Mouse (Mus musculus): ENCODE measurements around the gene Gm20708.

Gm20708 gene

DNA sequence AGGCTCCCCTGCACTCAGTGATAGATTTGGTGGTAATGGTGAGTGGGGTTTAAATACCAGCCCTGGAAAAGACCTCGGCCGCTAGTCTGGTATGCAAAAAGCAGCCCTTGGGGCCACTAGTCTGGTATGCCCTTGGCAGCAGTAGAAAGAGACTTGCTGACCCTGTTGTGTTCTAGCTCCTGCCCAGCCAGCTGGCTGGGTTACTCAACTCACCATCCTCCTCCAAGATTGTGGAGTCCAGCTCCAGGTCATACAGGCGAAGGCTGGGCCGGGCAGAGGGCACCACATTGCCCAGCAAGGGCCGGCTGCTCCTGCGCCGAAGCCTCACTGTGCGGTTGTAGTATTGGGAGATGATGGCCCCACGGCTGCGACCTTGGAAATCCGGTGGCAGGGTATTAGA lies 31.4 kb upstream of the Gm20708 start:
- no peaks in the 10 kb centered on the region for H3K9me3 ChIP-seq (ENCODE audit: low read length)
- peaks cover 58% of the 10 kb centered on the region for H3K4me1 ChIP-seq (replicated peaks; ENCODE audit: low read depth, low read length)
- peaks cover 62% of the 10 kb centered on the region for H3K36me3 ChIP-seq (ENCODE audit: insufficient read depth, low read length)
- TF ChIP-seq POU5F1 (IDR thresholded peaks at IDR 0.05; ENCODE audit: borderline replicate concordance, low read length), result no peak
- TF ChIP-seq NANOG (IDR thresholded peaks at IDR 0.05; ENCODE audit: borderline replicate concordance, low read length), result no peak
- no peak for TF ChIP-seq CTCF (conservative IDR thresholded peaks at IDR 0.05; ENCODE audit: low read length)
- H3K27me3 ChIP-seq (ENCODE audit: insufficient read depth, low read length), result 0 out of 2 replicates have a peak, but pooled peaks cover 2% of the 10 kb centered on the region
- H3K4me3 ChIP-seq (replicated peaks; ENCODE audit: low read length), result peak overlapping the region; percentile 87; the same call in 1 of the 2 replicates

- H3K4me3 ChIP-seq (replicated peaks; ENCODE audit: low read length), result peak overlapping the region; percentile 87
- no peak for TF ChIP-seq NANOG (IDR thresholded peaks at IDR 0.05; ENCODE audit: borderline replicate concordance, low read length)
- TF ChIP-seq POU5F1 (IDR thresholded peaks at IDR 0.05; ENCODE audit: borderline replicate concordance, low read length), result no peak
- TF ChIP-seq CTCF (conservative IDR thresholded peaks at IDR 0.05; ENCODE audit: low read length), result no peak
- H3K9me3 ChIP-seq (ENCODE audit: low read length), result no peaks in the 10 kb centered on the region
- H3K27me3 ChIP-seq (ENCODE audit: insufficient read depth, low read length), result peaks cover 5% of the 10 kb centered on the region; the same call in 1 of the 2 replicates
- peaks cover 67% of the 10 kb centered on the region for H3K4me1 ChIP-seq (replicated peaks; ENCODE audit: low read depth, low read length)
- H3K36me3 ChIP-seq (ENCODE audit: insufficient read depth, low read length), result peaks cover 53% of the 10 kb centered on the region
Measured at GRCm38 (mm10) chr11:117778851-117779433, 30.5 kb upstream of the Gm20708 start.

- TF ChIP-seq NANOG (IDR thresholded peaks at IDR 0.05; ENCODE audit: borderline replicate concordance, low read length) (no peak), POU5F1 (IDR thresholded peaks at IDR 0.05; ENCODE audit: borderline replicate concordance, low read length) (no peak), CTCF (conservative IDR thresholded peaks at IDR 0.05; ENCODE audit: low read length) (no peak)
- Histone ChIP-seq H3K36me3 (ENCODE audit: insufficient read depth, low read length) (peaks cover 51% of the 10 kb centered on the region), H3K27me3 (ENCODE audit: insufficient read depth, low read length) (peaks cover 12% of the 10 kb centered on the region; the same call in 1 of the 2 replicates), H3K9me3 (ENCODE audit: low read length) (no peaks in the 10 kb centered on the region), H3K4me1 (replicated peaks; ENCODE audit: low read depth, low read length) (peaks cover 73% of the 10 kb centered on the region), H3K4me3 (replicated peaks; ENCODE audit: low read length) (peak overlapping the region; percentile 87)
Measured at GRCm38 (mm10) chr11:117779434-117780198, 29.9 kb upstream of the Gm20708 start.

DNA sequence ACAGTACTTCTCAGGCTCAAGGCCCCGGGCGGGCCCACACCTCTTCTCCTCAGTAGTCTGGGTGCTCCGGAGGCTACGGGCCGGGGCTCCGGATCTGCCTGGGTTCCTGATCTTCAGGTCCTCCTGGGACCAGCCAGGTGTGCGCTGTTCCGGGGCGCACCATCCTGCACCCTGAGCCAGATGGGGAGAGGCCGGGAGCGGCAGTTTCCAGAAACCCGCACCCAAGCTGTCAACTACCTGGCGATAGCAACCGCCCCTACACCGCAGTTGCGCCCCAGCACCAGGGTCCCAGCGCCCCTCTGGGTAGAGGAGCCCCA lies 29.3 kb upstream of the Gm20708 start:
- Histone ChIP-seq H3K27me3 (ENCODE audit: insufficient read depth, low read length) (peaks cover 12% of the 10 kb centered on the region; the same call in 1 of the 2 replicates), H3K9me3 (ENCODE audit: low read length) (no peaks in the 10 kb centered on the region), H3K4me1 (replicated peaks; ENCODE audit: low read depth, low read length) (peaks cover 79% of the 10 kb centered on the region), H3K36me3 (ENCODE audit: insufficient read depth, low read length) (peaks cover 51% of the 10 kb centered on the region), H3K4me3 (replicated peaks; ENCODE audit: low read length) (peak overlapping the region; percentile 87)
- TF ChIP-seq POU5F1 (IDR thresholded peaks at IDR 0.05; ENCODE audit: borderline replicate concordance, low read length), result no peak
- TF ChIP-seq NANOG (IDR thresholded peaks at IDR 0.05; ENCODE audit: borderline replicate concordance, low read length), result no peak

GRCm38 (mm10) chr11:117780582-117781111 lies 28.8 kb upstream of the Gm20708 start:
- no peak for TF ChIP-seq POU5F1 (IDR thresholded peaks at IDR 0.05; ENCODE audit: borderline replicate concordance, low read length)
- no peak for TF ChIP-seq CTCF (conservative IDR thresholded peaks at IDR 0.05; ENCODE audit: low read length)
- TF ChIP-seq NANOG (IDR thresholded peaks at IDR 0.05; ENCODE audit: borderline replicate concordance, low read length), result no peak
- no peaks in the 10 kb centered on the region for H3K9me3 ChIP-seq (ENCODE audit: low read length)
- peaks cover 80% of the 10 kb centered on the region for H3K4me1 ChIP-seq (replicated peaks; ENCODE audit: low read depth, low read length)
- H3K27me3 ChIP-seq (ENCODE audit: insufficient read depth, low read length), result peaks cover 12% of the 10 kb centered on the region; the same call in 1 of the 2 replicates
- peaks cover 49% of the 10 kb centered on the region for H3K36me3 ChIP-seq (ENCODE audit: insufficient read depth, low read length)
- peak overlapping the region; percentile 87 for H3K4me3 ChIP-seq (replicated peaks; ENCODE audit: low read length)

DNA sequence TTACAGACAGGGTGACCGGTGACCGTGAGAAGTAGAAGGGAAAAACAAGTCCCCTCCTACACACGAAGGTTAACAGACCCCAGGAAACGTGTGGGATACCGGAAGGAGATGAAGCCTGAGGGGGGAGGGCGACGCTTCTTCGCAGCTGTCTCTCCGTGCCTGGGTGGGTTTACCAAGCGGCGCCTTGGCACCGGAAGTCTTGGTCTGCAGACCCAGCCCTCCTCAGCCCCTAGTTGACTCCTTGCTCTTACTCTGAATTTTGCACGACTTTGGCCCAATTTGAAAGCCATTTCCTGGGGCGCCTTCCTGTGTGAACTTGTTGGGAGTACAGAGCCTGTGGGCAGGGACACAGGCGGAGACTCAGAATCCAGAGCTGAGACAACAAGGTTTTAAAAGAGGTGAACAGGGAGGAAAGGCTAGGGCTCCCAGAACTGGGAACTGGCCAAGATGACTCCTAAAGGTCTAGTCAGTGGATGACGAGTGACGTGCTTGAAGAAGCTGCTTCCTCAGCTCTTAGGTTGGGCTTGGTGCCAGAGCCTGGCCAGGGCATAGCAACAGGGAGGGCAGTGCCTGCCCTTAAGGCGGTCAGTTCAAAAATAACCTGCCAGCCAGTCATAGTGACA lies 28.2 kb upstream of the Gm20708 start:
- peaks cover 77% of the 10 kb centered on the region for H3K4me1 ChIP-seq (replicated peaks; ENCODE audit: low read depth, low read length)
- peaks cover 12% of the 10 kb centered on the region; the same call in 1 of the 2 replicates for H3K27me3 ChIP-seq (ENCODE audit: insufficient read depth, low read length)
- H3K36me3 ChIP-seq (ENCODE audit: insufficient read depth, low read length), result peaks cover 43% of the 10 kb centered on the region
- H3K9me3 ChIP-seq (ENCODE audit: low read length), result no peaks in the 10 kb centered on the region
- H3K4me3 ChIP-seq (replicated peaks; ENCODE audit: low read length), result peak overlapping the region; percentile 87
- TF ChIP-seq POU5F1 (IDR thresholded peaks at IDR 0.05; ENCODE audit: borderline replicate concordance, low read length), result no peak
- no peak for TF ChIP-seq CTCF (conservative IDR thresholded peaks at IDR 0.05; ENCODE audit: low read length)
- TF ChIP-seq NANOG (IDR thresholded peaks at IDR 0.05; ENCODE audit: borderline replicate concordance, low read length), result no peak

DNA sequence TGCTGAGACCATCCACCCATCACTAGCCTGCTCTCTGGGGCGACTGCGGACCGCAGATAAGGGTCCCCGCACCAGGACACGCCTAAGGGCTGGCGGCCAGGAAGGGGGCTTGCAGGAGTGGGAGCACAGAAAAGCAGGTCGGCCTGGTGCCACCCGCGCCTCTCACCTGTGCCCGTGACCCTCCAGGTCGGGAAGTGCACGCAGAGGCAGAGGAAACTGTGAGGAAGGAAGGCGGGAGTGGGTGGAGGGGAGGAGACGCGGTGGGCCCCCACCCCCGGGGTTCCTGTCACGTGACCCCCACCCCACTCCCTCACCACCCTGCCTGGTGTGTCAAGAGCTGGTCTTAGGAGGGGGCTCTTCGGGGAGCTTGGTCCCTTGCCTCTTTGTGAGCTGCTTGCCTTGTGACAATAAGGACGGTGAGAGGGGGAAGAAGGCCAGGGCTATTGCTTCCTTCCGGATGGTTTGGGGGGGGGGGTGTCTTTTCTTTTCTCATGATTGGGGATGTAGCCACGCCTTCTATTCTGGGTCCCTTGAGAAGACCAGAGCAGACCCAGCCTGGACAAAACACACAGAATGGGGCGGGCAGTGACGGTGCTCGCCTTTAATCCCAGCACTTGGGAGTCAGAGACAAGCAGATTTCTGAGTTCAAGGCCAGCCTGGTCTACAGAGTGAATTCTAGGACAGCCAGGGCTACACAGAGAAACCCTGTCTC lies 27.3 kb upstream of the Gm20708 start, which contains the start of the genes Tmc8 and Tmc6:
Gene Tmc8 (plus strand): TSS at position 84 of the 712 bp plus-strand sequence.
Gene Tmc6 (minus strand): TSS at position 206 of the 712 bp plus-strand sequence.
- H3K9me3 ChIP-seq (ENCODE audit: low read length), result no peaks in the 10 kb centered on the region
- H3K36me3 ChIP-seq (ENCODE audit: insufficient read depth, low read length), result peaks cover 35% of the 10 kb centered on the region
- H3K27me3 ChIP-seq (ENCODE audit: insufficient read depth, low read length), result peaks cover 12% of the 10 kb centered on the region; the same call in 1 of the 2 replicates
- H3K4me3 ChIP-seq (replicated peaks; ENCODE audit: low read length), result peak within 1 kb of the TSS; percentile 87
- TF ChIP-seq POU5F1 (IDR thresholded peaks at IDR 0.05; ENCODE audit: borderline replicate concordance, low read length) (no peak), NANOG (IDR thresholded peaks at IDR 0.05; ENCODE audit: borderline replicate concordance, low read length) (no peak), CTCF (conservative IDR thresholded peaks at IDR 0.05; ENCODE audit: low read length) (no peak)
- H3K4me1 ChIP-seq (replicated peaks; ENCODE audit: low read depth, low read length), result peaks cover 79% of the 10 kb centered on the region

Measured in E14TG2a.4 (cell line).